Mouse (Mus musculus) myocyte (in vitro differentiated cells): Measurements from ENCODE around the gene Cracr2b. TPM values are rescaled to one million over a fixed set of nuclear protein-coding genes. Genes with fewer than 3 reads are reported as not detected.

ENCODE experiments used
- H3K27me3 ChIP-seq: one replicate; pipeline ENCODE4 v1.6.1; 2011; ENCODE audit not compliant: control insufficient read depth, insufficient read depth, insufficient read length
- H3K36me3 ChIP-seq: one replicate; pipeline ENCODE4 v1.6.1; 2011; ENCODE audit not compliant: control insufficient read depth, insufficient read depth
- H3K4me2 ChIP-seq: one replicate; pipeline ENCODE4 v1.6.1; 2011; ENCODE audit warnings: low read depth, control low read depth
- H3K4me3 ChIP-seq: one replicate; pipeline ENCODE4 v1.5.1; 2011; ENCODE audit warnings: mild to moderate bottlenecking, control low read depth, moderate library complexity
- H3K79me2 ChIP-seq: one replicate; pipeline ENCODE4 v1.6.1; 2011; ENCODE audit not compliant: control insufficient read depth, insufficient read depth
- H3ac ChIP-seq: one replicate; pipeline ENCODE4 v1.6.1; 2011; ENCODE audit not compliant: control insufficient read depth, insufficient read length
- CEBPB ChIP-seq: IDR thresholded peaks from 2 replicates; pipeline ENCODE4 v1.6.1; 2011; ENCODE audit warnings: mild to moderate bottlenecking, moderate library complexity; ENCODE audit not compliant: poor library complexity, insufficient read depth, severe bottlenecking
- E2F4 ChIP-seq: IDR thresholded peaks from one replicate; pipeline ENCODE4 v1.6.1; 2011; ENCODE audit warnings: mild to moderate bottlenecking, control low read depth, moderate library complexity; ENCODE audit not compliant: insufficient read depth
- MAX ChIP-seq: IDR thresholded peaks from one replicate; pipeline ENCODE4 v1.6.1; 2011; ENCODE audit warnings: low read depth, mild to moderate bottlenecking, control low read depth
- MYOD1 ChIP-seq, 3 experiments: IDR thresholded peaks; one replicate each; pipeline ENCODE4 v1.6.1; 2011; ENCODE audit warnings: control low read depth in 2 of 3, low read depth in 2 of 3, mild to moderate bottlenecking in 2 of 3, moderate library complexity in 1 of 3; ENCODE audit not compliant: insufficient read length in 2 of 3, control insufficient read depth in 1 of 3
- MYOG ChIP-seq, 3 experiments: IDR thresholded peaks; one replicate each; pipeline ENCODE4 v1.6.1; 2011; ENCODE audit warnings: control low read depth in 2 of 3, low read depth in 2 of 3, mild to moderate bottlenecking in 2 of 3; ENCODE audit not compliant: insufficient read length in 2 of 3, control insufficient read depth in 1 of 3, insufficient read depth in 1 of 3
- POLR2A ChIP-seq: IDR thresholded peaks from one replicate; pipeline ENCODE4 v1.6.1; 2011; ENCODE audit warnings: low read depth, mild to moderate bottlenecking, control low read depth, moderate library complexity; ENCODE audit not compliant: insufficient read length
- POLR2AphosphoS2 ChIP-seq: IDR thresholded peaks from one replicate; pipeline ENCODE4 v1.6.1; 2011; ENCODE audit warnings: low read depth, control low read depth; ENCODE audit not compliant: insufficient read length
- REST ChIP-seq: IDR thresholded peaks from one replicate; pipeline ENCODE4 v1.6.1; 2011; ENCODE audit warnings: mild to moderate bottlenecking, control low read depth, moderate library complexity; ENCODE audit not compliant: insufficient read depth, insufficient read length
- SRF ChIP-seq: IDR thresholded peaks from one replicate; pipeline ENCODE4 v1.6.1; 2011; ENCODE audit warnings: low read depth; ENCODE audit not compliant: control insufficient read depth, insufficient read length
- TCF12 ChIP-seq: IDR thresholded peaks from one replicate; pipeline ENCODE4 v1.6.1; 2011; ENCODE audit warnings: mild to moderate bottlenecking, control low read depth; ENCODE audit not compliant: poor library complexity, insufficient read depth, severe bottlenecking
- TCF3 ChIP-seq: IDR thresholded peaks from one replicate; pipeline ENCODE4 v1.6.1; 2011; ENCODE audit warnings: low read depth, control low read depth; ENCODE audit not compliant: insufficient read length
- USF1 ChIP-seq: IDR thresholded peaks from one replicate; pipeline ENCODE4 v1.6.1; 2011; ENCODE audit warnings: low read depth, mild to moderate bottlenecking, control low read depth, moderate library complexity
- polyA plus RNA-seq: library from polyadenylated mRNA; unstranded; fragments of >200 nt; fragmentation: generic; extraction: Trizol; gene quantifications from one replicate; pipeline ENCODE4 v1.2.1, GENCODE M21; 2012; ENCODE audit warnings: missing spikeins

Gene Cracr2b
- polyA plus RNA-seq, 1 experiment = 2.4 TPM

DNA sequence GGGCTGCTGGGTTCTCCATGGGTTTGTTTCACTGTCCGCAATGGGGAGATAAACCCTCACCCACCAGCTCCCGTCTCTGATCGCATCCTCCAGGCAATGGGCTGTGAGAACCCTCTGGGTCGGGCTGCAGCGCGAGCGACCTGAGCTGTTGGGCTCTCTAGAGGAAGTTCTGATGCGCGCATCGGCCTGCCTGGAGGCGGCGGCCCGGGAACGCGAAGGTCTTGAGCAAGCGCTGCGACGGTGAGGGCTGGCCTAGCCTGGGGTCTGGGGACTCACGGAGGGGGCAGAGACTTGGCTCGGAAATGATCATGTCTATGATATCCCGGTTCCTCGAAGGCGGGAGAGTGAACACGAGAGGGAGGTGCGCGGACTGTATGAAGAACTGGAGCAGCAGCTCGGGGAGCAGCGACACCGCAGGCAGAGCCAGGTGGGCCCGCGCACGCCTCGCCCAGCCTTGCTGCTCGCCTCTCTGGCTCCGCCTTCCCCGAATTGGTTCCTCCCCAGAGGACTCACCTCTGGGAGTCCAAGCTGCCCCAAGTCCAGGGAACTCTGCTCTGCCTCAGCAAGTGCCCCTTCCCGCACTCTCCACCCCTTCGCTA is 3.8 kb downstream of the Cracr2b start:
- no peak for TF ChIP-seq MYOG (IDR thresholded peaks at IDR 0.05; ENCODE audit: control insufficient read depth in 1 of 3, insufficient read depth in 1 of 3, insufficient read length in 2 of 3, low read depth in 2 of 3)
- TF ChIP-seq CEBPB = no peak
- TF ChIP-seq REST = no peak
- no peak for TF ChIP-seq POLR2A
- TF ChIP-seq POLR2AphosphoS2 = no peak
- TF ChIP-seq TCF3 = no peak
- no peak for TF ChIP-seq USF1
- no peak for TF ChIP-seq TCF12
- no peak for TF ChIP-seq SRF
- TF ChIP-seq MYOD1 (IDR thresholded peaks at IDR 0.05; ENCODE audit: control insufficient read depth in 1 of 3, insufficient read length in 2 of 3, low read depth in 2 of 3) = no peak
- TF ChIP-seq MAX = no peak
- no peak for TF ChIP-seq E2F4
- no peak overlapping the region for H3ac ChIP-seq
- no peaks in the 10 kb centered on the region for H3K27me3 ChIP-seq
- H3K36me3 ChIP-seq = no peaks in the 10 kb centered on the region
- H3K79me2 ChIP-seq = peaks cover 8% of the 10 kb centered on the region
- H3K4me2 ChIP-seq = peak overlapping the region; percentile 44
- H3K4me3 ChIP-seq = no peak overlapping the region

DNA sequence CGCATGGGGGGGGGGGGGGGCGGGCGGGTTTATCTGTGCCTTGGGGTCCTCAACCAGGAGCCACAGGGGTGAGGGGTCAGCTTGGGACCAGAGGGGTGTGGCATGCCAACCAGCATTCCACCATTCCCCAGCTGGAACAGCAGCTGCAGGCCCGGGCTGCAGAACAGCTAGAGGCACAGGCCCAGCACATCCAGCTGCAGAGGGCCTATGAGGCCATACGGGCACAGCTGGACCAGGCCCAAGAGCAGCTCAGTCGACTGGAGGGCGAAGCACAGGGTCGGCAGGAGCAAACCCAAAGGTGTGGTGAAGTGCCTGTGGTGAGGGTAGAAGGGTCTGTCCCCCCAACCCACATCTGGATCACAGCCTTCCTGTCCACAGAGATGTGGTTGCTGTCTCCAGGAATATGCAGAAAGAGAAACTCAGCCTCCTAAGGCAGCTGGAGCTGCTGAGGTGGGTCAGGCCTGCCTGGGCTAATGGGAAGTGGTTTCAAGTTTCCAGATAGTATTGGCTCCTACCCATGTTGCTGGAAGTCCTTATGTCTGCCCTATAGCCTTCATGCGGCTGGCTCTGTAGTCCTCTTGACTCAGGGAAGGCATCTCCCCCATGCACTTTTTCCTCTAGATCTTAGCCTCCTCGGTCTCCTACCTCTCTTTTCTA is 4.6 kb downstream of the Cracr2b start:
- Histone ChIP-seq H3K79me2 (peaks cover 16% of the 10 kb centered on the region), H3ac (no peak overlapping the region), H3K36me3 (peaks cover under 1% of the 10 kb centered on the region), H3K4me3 (peak overlapping the region; percentile 84), H3K27me3 (no peaks in the 10 kb centered on the region), H3K4me2 (peak overlapping the region; percentile 96)
- no peak for TF ChIP-seq USF1
- no peak for TF ChIP-seq TCF12
- TF ChIP-seq POLR2A = no peak
- TF ChIP-seq MYOD1 (IDR thresholded peaks at IDR 0.05; ENCODE audit: control insufficient read depth in 1 of 3, insufficient read length in 2 of 3, low read depth in 2 of 3) = peak in 2 of 3 experiments; percentile 47 to 59
- TF ChIP-seq SRF = no peak
- no peak for TF ChIP-seq MAX
- no peak for TF ChIP-seq CEBPB
- TF ChIP-seq TCF3 = peak; percentile 23
- TF ChIP-seq MYOG (IDR thresholded peaks at IDR 0.05; ENCODE audit: control insufficient read depth in 1 of 3, insufficient read depth in 1 of 3, insufficient read length in 2 of 3, low read depth in 2 of 3) = no peak
- TF ChIP-seq REST = no peak

DNA sequence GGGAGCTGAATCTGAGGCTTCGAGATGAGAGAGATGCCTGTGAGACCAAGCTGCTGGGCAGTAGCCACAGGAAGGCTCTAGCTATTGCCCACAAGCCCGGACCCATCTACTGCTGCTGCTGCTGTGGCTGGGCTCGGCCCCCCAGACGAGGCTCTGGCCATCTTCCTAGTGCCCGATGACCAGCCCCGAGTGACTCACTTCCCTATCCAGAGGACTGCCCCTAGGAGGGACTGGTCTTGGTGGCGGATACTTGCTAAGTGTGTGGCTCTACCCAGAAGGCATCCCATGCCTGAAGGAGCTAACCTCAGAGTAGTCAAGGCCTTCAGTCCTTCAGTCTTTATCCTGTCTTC is 5.1 kb downstream of the Cracr2b start:
- Histone ChIP-seq H3ac (no peak overlapping the region), H3K4me3 (peak overlapping the region; percentile 84), H3K27me3 (no peaks in the 10 kb centered on the region), H3K36me3 (peaks cover 6% of the 10 kb centered on the region), H3K4me2 (peak overlapping the region; percentile 96), H3K79me2 (peaks cover 19% of the 10 kb centered on the region)
- no peak for TF ChIP-seq MYOG (IDR thresholded peaks at IDR 0.05; ENCODE audit: control insufficient read depth in 1 of 3, insufficient read depth in 1 of 3, insufficient read length in 2 of 3, low read depth in 2 of 3)
- TF ChIP-seq POLR2A = peak; percentile 50

DNA sequence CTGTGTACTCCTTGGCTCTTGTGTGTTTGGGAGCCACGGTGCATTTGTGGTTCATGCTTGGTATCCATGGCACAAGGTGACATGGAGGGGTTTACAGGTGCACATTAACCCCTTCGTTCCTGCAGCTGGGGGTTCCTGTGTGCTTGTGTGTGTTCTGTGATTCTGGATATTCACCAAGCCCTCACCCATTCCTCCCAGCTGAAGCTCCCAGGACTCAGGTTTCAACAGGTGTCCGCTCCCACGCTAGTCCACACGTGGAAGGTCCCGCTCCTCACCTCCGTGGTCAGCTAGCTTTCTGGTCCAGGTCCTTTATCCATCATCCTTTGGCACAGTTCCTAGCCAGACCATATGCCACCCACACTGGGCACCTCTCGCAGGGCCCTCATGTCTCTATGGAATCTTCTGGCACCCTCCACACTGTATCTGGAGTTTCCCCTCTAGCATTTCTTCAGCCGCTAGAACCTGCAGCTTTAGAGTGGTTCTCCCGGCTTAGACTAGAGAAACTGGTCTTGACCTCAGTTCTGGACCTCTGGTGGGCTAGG is 5.8 kb downstream of the Cracr2b start:
- Histone ChIP-seq H3K4me3 (peak overlapping the region; percentile 84), H3K79me2 (peaks cover 25% of the 10 kb centered on the region), H3K27me3 (no peaks in the 10 kb centered on the region), H3K4me2 (peak overlapping the region; percentile 96), H3ac (peak overlapping the region; percentile 39), H3K36me3 (peaks cover 10% of the 10 kb centered on the region)
- TF ChIP-seq TCF12 = no peak
- TF ChIP-seq CEBPB = no peak
- no peak for TF ChIP-seq SRF
- no peak for TF ChIP-seq REST
- TF ChIP-seq MAX = no peak
- TF ChIP-seq POLR2AphosphoS2 = no peak
- TF ChIP-seq USF1 = no peak
- TF ChIP-seq MYOG (IDR thresholded peaks at IDR 0.05; ENCODE audit: control insufficient read depth in 1 of 3, insufficient read depth in 1 of 3, insufficient read length in 2 of 3, low read depth in 2 of 3) = no peak
- no peak for TF ChIP-seq MYOD1 (IDR thresholded peaks at IDR 0.05; ENCODE audit: control insufficient read depth in 1 of 3, insufficient read length in 2 of 3, low read depth in 2 of 3)
- TF ChIP-seq TCF3 = no peak
- no peak for TF ChIP-seq E2F4
- no peak for TF ChIP-seq POLR2A
